Mouse (Mus musculus) hindbrain, embryonic 15.5 days (tissue): ENCODE results near the gene Atp13a3. TPM values are rescaled to one million over a fixed set of nuclear protein-coding genes. Genes with fewer than 3 reads are reported as not detected.

Experiments
- ATAC-seq: fragments of 200-750 bp; cut with Nextera tagmentation; 2 replicates; pipeline ENCODE4 v1.8.0; 2017; ENCODE audit warnings: low read depth, moderate number of reproducible peaks, moderate TSS enrichment; ENCODE audit not compliant: low FRiP score
- H3K27ac ChIP-seq: fragments of 300-500 bp; sonication (generic); replicated peaks from 2 replicates; pipeline ENCODE4 v1.5.1; 2015; ENCODE audit warnings: mild to moderate bottlenecking, inconsistent platforms
- H3K27me3 ChIP-seq: fragments of 300-500 bp; sonication (generic); 2 replicates; pipeline ENCODE4 v1.6.1; 2015; ENCODE audit warnings: control low read depth, inconsistent platforms
- H3K36me3 ChIP-seq: fragments of 300-500 bp; sonication (generic); 2 replicates; pipeline ENCODE4 v1.6.1; 2015; ENCODE audit warnings: control low read depth, inconsistent platforms
- H3K4me1 ChIP-seq: fragments of 300-500 bp; sonication (generic); replicated peaks from 2 replicates; pipeline ENCODE4 v1.6.1; 2015; ENCODE audit warnings: control low read depth, inconsistent platforms
- H3K4me2 ChIP-seq: fragments of 300-500 bp; sonication (generic); 2 replicates; pipeline ENCODE4 v1.6.1; 2015; ENCODE audit warnings: moderate library complexity, mild to moderate bottlenecking, inconsistent platforms
- H3K4me3 ChIP-seq: fragments of 300-500 bp; sonication (generic); 2 replicates; pipeline ENCODE4 v1.5.1; 2015; ENCODE audit warnings: mild to moderate bottlenecking, inconsistent platforms
- H3K9ac ChIP-seq: fragments of 300-500 bp; sonication (generic); 2 replicates; pipeline ENCODE4 v1.6.1; 2015; ENCODE audit warnings: inconsistent platforms
- H3K9me3 ChIP-seq: fragments of 300-500 bp; sonication (generic); 2 replicates; pipeline ENCODE4 v1.6.1; 2016; ENCODE audit warnings: control low read depth, inconsistent platforms
- WGBS: fragments of 180-500 bp; shearing (Covaris S2); methylation state at CpG from one replicate; pipeline ENCODE4 v1.1.7; 2015; 5-methylcytosine and 5-hydroxymethylcytosine counted together
- polyA plus RNA-seq: library from polyadenylated mRNA; unstranded; fragments of >200 nt; fragmentation: Nextera tagmentation; extraction: Ambion mirVana; gene quantifications from 2 replicates; pipeline ENCODE4 v1.2.1, GENCODE M21; 2015

The Atp13a3 gene
- polyA plus RNA-seq, 1 experiment from 2014 or later = 8.8 TPM

GRCm38 (mm10) chr16:30407513-30407912 lies 1.7 kb upstream of the Atp13a3 start:
- 77% methylated on average over 2 of the region's 2 CpGs for WGBS
- no peaks in the 10 kb centered on the region for H3K9me3 ChIP-seq
- H3K27ac ChIP-seq = no peak overlapping the region
- no peak overlapping the region for H3K4me2 ChIP-seq
- no peaks in the 10 kb centered on the region for H3K36me3 ChIP-seq
- no peak overlapping the region for H3K9ac ChIP-seq
- no peak overlapping the region for H3K4me3 ChIP-seq
- no peak for ATAC-seq
- H3K4me1 ChIP-seq = no peaks in the 10 kb centered on the region
- H3K27me3 ChIP-seq = no peaks in the 10 kb centered on the region

GRCm38 (mm10) chr16:30403528-30403927 lies 2.2 kb downstream of the Atp13a3 start:
- no peak overlapping the region for H3K4me3 ChIP-seq
- WGBS = 87% methylated on average over 3 of the region's 3 CpGs
- ATAC-seq = no peak
- no peak overlapping the region for H3K27ac ChIP-seq
- no peak overlapping the region for H3K9ac ChIP-seq
- H3K36me3 ChIP-seq = no peaks in the 10 kb centered on the region
- H3K4me1 ChIP-seq = no peaks in the 10 kb centered on the region
- no peaks in the 10 kb centered on the region for H3K9me3 ChIP-seq
- no peaks in the 10 kb centered on the region for H3K27me3 ChIP-seq
- H3K4me2 ChIP-seq = no peak overlapping the region

- H3K4me3 ChIP-seq = no peak overlapping the region
- no peaks in the 10 kb centered on the region for H3K36me3 ChIP-seq
- H3K27ac ChIP-seq = no peak overlapping the region
- H3K9ac ChIP-seq = no peak overlapping the region
- no peak for ATAC-seq
- H3K4me1 ChIP-seq = no peaks in the 10 kb centered on the region
- no peak overlapping the region for H3K4me2 ChIP-seq
- 60% methylated on average over 15 of the region's 15 CpGs for WGBS
- no peaks in the 10 kb centered on the region for H3K27me3 ChIP-seq
- no peaks in the 10 kb centered on the region for H3K9me3 ChIP-seq
Observed at GRCm38 (mm10) chr16:30397127-30398057, 8.4 kb downstream of the Atp13a3 start.

- Histone ChIP-seq H3K4me2 (no peak overlapping the region), H3K4me1 (no peaks in the 10 kb centered on the region), H3K27ac (no peak overlapping the region), H3K36me3 (no peaks in the 10 kb centered on the region), H3K9me3 (no peaks in the 10 kb centered on the region), H3K27me3 (no peaks in the 10 kb centered on the region), H3K4me3 (no peak overlapping the region), H3K9ac (no peak overlapping the region)
- no peak for ATAC-seq
- WGBS = 83% methylated on average over 2 of the region's 2 CpGs
Observed at GRCm38 (mm10) chr16:30395136-30395535, 10.6 kb downstream of the Atp13a3 start.

GRCm38 (mm10) chr16:30390650-30391340 lies 15.0 kb downstream of the Atp13a3 start:
- Histone ChIP-seq H3K36me3 (peaks cover 3% of the 10 kb centered on the region; the same call in 1 of the 2 replicates), H3K27me3 (no peaks in the 10 kb centered on the region), H3K4me1 (peaks cover 24% of the 10 kb centered on the region), H3K9ac (no peak overlapping the region), H3K4me3 (no peak overlapping the region), H3K9me3 (no peaks in the 10 kb centered on the region), H3K27ac (no peak overlapping the region), H3K4me2 (no peak overlapping the region)
- WGBS = 94% methylated on average over 5 of the region's 5 CpGs
- no peak for ATAC-seq

GRCm38 (mm10) chr16:30389831-30390649 lies 15.7 kb downstream of the Atp13a3 start:
- Histone ChIP-seq H3K27ac (peak overlapping the region; percentile 87), H3K4me3 (peak overlapping the region; percentile 87), H3K4me1 (peaks cover 25% of the 10 kb centered on the region), H3K27me3 (no peaks in the 10 kb centered on the region), H3K36me3 (peaks cover 4% of the 10 kb centered on the region; the same call in 1 of the 2 replicates), H3K4me2 (peak overlapping the region; percentile 92), H3K9me3 (no peaks in the 10 kb centered on the region), H3K9ac (peak overlapping the region; percentile 83; the same call in 1 of the 2 replicates)
- WGBS = 71% methylated on average over 9 of the region's 9 CpGs
- ATAC-seq = no peak

- peak; percentile 27; the same call in 1 of the 2 replicates for ATAC-seq
- Histone ChIP-seq H3K9ac (peak overlapping the region; percentile 83), H3K4me3 (peak overlapping the region; percentile 87), H3K27me3 (no peaks in the 10 kb centered on the region), H3K4me1 (peaks cover 25% of the 10 kb centered on the region), H3K4me2 (peak overlapping the region; percentile 92), H3K9me3 (no peaks in the 10 kb centered on the region), H3K36me3 (peaks cover 4% of the 10 kb centered on the region; the same call in 1 of the 2 replicates), H3K27ac (peak overlapping the region; percentile 87)
- 4% methylated on average over 17 of the region's 17 CpGs for WGBS
Observed at GRCm38 (mm10) chr16:30389210-30389684, 16.5 kb downstream of the Atp13a3 start.

- peak; percentile 92 for ATAC-seq
- Histone ChIP-seq H3K27ac (peak overlapping the region; percentile 87), H3K4me3 (peak overlapping the region; percentile 87), H3K36me3 (peaks cover 4% of the 10 kb centered on the region; the same call in 1 of the 2 replicates), H3K4me2 (peak overlapping the region; percentile 92), H3K9ac (peak overlapping the region; percentile 83), H3K27me3 (no peaks in the 10 kb centered on the region), H3K4me1 (peaks cover 25% of the 10 kb centered on the region), H3K9me3 (no peaks in the 10 kb centered on the region)
- WGBS = 0% methylated on average over 51 of the region's 76 CpGs
Observed at GRCm38 (mm10) chr16:30388522-30389209, 17.1 kb downstream of the Atp13a3 start.

- under 1% methylated on average over 46 of the region's 49 CpGs for WGBS
- ATAC-seq = peak; percentile 69
Observed at GRCm38 (mm10) chr16:30387871-30388460, 17.8 kb downstream of the Atp13a3 start.

GRCm38 (mm10) chr16:30386911-30387439 lies 18.8 kb downstream of the Atp13a3 start:
- Histone ChIP-seq H3K4me2 (peak overlapping the region; percentile 92), H3K9ac (peak overlapping the region; percentile 83; the same call in 1 of the 2 replicates), H3K27me3 (no peaks in the 10 kb centered on the region), H3K9me3 (no peaks in the 10 kb centered on the region), H3K4me1 (peaks cover 25% of the 10 kb centered on the region), H3K4me3 (peak overlapping the region; percentile 87), H3K36me3 (peaks cover 8% of the 10 kb centered on the region; the same call in 1 of the 2 replicates), H3K27ac (no peak overlapping the region)
- WGBS = 74% methylated on average over 8 of the region's 8 CpGs
- no peak for ATAC-seq

More at GRCm38 (mm10) chr16:30387871-30388460, 17.8 kb downstream of the Atp13a3 start:
- Histone ChIP-seq H3K27ac (peak overlapping the region; percentile 87), H3K36me3 (peaks cover 4% of the 10 kb centered on the region; the same call in 1 of the 2 replicates), H3K4me3 (peak overlapping the region; percentile 87), H3K4me2 (peak overlapping the region; percentile 92), H3K4me1 (peaks cover 25% of the 10 kb centered on the region), H3K9me3 (no peaks in the 10 kb centered on the region), H3K27me3 (no peaks in the 10 kb centered on the region), H3K9ac (peak overlapping the region; percentile 83)
